Mouse (Mus musculus): ENCODE data around the gene Ndufs8. TPM values are rescaled to one million over a fixed set of nuclear protein-coding genes. Genes with fewer than 3 reads are reported as not detected.

Gene Ndufs8
- polyA plus RNA-seq, 1 experiment from 2014 or later, result 371 TPM

DNA sequence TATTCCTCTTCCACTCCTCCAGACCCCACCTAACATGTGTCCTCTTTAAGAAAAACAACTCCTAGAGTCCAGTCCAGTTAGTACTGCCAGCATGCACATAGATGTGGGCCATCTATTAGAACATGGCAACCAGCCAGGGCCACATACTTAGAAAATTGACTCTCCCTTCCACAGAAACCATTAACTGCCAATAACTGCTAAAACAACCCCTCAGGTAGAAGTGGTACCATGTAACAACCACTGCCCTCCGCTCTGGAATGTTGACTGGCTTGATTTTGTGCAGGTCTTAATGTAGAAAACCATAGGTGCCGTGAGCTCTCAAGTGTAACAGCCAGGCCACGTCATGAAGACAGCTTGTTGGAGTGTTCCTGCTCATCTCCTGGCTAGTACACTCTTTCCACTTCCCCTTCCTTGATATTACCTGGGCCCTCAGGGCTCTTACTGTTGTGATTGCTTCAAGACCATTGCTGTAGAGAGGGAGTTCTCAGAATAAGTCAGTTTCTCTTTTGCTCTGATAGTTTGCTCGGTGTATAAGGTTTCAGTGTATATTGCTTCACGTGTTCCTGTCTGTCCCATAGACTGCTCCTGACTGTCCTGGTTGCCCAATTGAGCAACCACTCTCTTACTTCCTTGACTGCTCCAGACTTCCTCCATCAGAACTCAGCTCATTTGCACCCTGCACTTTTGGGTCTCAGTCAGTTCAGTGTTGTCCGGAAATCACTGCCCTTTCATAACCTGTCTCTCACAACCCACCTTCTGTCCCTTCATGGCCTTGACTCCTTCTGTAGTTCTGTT lies 32.3 kb downstream of the Ndufs8 start:
- no peak overlapping the region for H3K4me3 ChIP-seq
- H3K27ac ChIP-seq, result no peak overlapping the region; the same call in 1 of the 2 replicates
- 87% methylated on average over 6 of the region's 6 CpGs for WGBS
- no peak for ATAC-seq (replicated peaks; ENCODE audit: insufficient number of reproducible peaks, insufficient read depth, low FRiP score, low read depth)
- H3K9me3 ChIP-seq (replicated peaks), result no peaks in the 10 kb centered on the region
- no peaks in the 10 kb centered on the region for H3K36me3 ChIP-seq
- H3K4me1 ChIP-seq (replicated peaks), result peaks cover 13% of the 10 kb centered on the region
- no peaks in the 10 kb centered on the region for H3K27me3 ChIP-seq
- no peak overlapping the region for H3K9ac ChIP-seq
- no peak overlapping the region for H3K4me2 ChIP-seq

DNA sequence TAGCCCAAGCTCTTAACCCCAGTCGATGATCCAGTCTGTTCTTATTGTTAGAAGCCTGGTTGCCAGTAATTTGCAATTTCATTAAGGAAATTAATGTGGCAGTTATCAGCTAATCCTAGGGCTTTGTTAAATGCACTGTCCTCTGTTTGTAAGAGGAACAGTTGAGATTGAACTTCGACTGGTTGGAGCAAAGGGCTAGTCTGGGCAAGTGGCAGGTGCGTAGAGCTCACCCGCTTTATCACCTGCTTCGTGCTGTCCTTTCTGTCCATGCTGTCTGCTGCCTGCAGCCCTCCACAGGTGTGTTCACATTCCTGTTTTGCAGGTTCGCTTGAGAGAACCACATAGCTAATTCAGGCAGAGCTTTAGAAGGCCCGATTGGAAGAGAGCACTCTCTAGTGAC lies 37.5 kb downstream of the Ndufs8 start:
- ATAC-seq (replicated peaks; ENCODE audit: insufficient number of reproducible peaks, insufficient read depth, low FRiP score, low read depth), result no peak
- Histone ChIP-seq H3K4me3 (no peak overlapping the region), H3K27me3 (no peaks in the 10 kb centered on the region), H3K36me3 (no peaks in the 10 kb centered on the region), H3K9ac (no peak overlapping the region), H3K4me1 (replicated peaks) (peaks cover 6% of the 10 kb centered on the region; the same call in 1 of the 2 replicates), H3K27ac (no peak overlapping the region), H3K4me2 (no peak overlapping the region), H3K9me3 (replicated peaks) (no peaks in the 10 kb centered on the region)
- 84% methylated on average over 7 of the region's 7 CpGs for WGBS

DNA sequence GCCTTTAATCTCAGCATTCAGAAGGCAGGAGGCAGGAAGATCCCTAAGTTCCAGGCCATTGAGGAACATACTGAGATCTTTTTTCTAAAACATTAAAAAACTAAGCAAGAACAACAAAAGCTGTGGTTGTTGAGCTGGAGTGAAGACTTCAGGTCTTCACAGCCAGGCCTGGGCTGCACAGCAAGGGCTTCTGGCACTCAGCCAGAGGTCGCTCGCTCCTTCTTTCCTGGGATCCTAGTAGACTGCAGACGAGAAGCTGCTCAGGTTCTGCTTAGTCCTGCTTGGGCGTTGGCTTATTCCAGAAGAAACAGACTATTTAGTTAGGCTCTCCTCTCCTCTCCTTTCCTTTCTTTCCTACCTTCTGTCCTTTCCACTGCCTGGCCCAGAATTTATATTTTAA lies 40.2 kb downstream of the Ndufs8 start:
- WGBS, result 41% methylated on average over 4 of the region's 4 CpGs
- no peaks in the 10 kb centered on the region for H3K36me3 ChIP-seq
- no peak overlapping the region for H3K4me2 ChIP-seq
- no peak overlapping the region for H3K4me3 ChIP-seq
- no peak overlapping the region for H3K27ac ChIP-seq
- peaks cover 9% of the 10 kb centered on the region for H3K4me1 ChIP-seq (replicated peaks)
- no peak overlapping the region for H3K9ac ChIP-seq
- ATAC-seq (replicated peaks; ENCODE audit: insufficient number of reproducible peaks, insufficient read depth, low FRiP score, low read depth), result no peak
- no peaks in the 10 kb centered on the region for H3K9me3 ChIP-seq (replicated peaks)
- no peaks in the 10 kb centered on the region for H3K27me3 ChIP-seq

DNA sequence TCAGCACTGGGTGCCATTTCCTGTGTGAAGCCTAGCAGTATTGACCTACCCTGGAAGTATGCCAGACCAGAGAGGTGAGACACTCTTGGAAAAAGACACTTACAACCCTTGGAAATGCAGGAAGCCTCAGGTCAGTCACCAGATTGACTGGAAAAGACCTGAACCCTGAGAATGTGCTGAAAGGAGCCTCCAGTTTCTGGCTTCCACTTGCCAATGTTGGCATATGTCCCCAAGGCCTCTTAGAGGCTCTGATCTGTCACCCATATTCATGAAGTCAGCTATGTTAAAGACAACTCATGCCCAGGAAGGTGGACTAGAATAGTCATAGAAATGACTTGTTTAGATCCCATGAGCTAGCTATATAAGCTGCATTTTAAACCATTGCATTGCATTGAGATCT lies 41.1 kb downstream of the Ndufs8 start:
- no peaks in the 10 kb centered on the region for H3K9me3 ChIP-seq (replicated peaks)
- no peak overlapping the region for H3K4me2 ChIP-seq
- no peak overlapping the region for H3K27ac ChIP-seq
- no peaks in the 10 kb centered on the region for H3K36me3 ChIP-seq
- no peaks in the 10 kb centered on the region for H3K27me3 ChIP-seq
- ATAC-seq (replicated peaks; ENCODE audit: insufficient number of reproducible peaks, insufficient read depth, low FRiP score, low read depth), result no peak
- H3K9ac ChIP-seq, result no peak overlapping the region
- H3K4me3 ChIP-seq, result no peak overlapping the region
- peaks cover 9% of the 10 kb centered on the region for H3K4me1 ChIP-seq (replicated peaks)

DNA sequence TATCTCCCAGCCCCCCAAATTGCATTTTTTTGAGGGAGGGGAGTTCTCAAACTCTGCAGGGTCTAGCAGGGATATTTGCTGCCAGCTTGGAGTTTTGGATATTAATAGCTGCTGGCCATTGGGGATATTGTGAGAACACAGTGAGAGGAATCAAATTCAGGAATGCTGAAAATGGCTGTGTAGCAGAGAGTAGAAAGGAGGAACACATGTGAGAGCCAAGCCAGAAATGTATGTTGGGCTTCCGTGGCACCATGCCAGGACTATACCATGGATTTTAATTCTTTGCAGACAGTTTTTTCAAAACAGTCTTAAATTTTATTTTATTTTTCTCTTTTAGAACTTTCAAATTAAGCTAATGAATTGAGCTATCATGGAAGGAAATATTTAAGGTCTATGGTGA lies 44.3 kb downstream of the Ndufs8 start:
- Histone ChIP-seq H3K4me2 (no peak overlapping the region), H3K27ac (no peak overlapping the region), H3K4me3 (no peak overlapping the region), H3K4me1 (replicated peaks) (peaks cover 9% of the 10 kb centered on the region), H3K36me3 (peaks cover 7% of the 10 kb centered on the region), H3K9ac (no peak overlapping the region), H3K27me3 (no peaks in the 10 kb centered on the region), H3K9me3 (replicated peaks) (no peaks in the 10 kb centered on the region)
- 64% methylated on average over 1 of the region's 1 CpGs for WGBS
- no peak for ATAC-seq (replicated peaks; ENCODE audit: insufficient number of reproducible peaks, insufficient read depth, low FRiP score, low read depth)

DNA sequence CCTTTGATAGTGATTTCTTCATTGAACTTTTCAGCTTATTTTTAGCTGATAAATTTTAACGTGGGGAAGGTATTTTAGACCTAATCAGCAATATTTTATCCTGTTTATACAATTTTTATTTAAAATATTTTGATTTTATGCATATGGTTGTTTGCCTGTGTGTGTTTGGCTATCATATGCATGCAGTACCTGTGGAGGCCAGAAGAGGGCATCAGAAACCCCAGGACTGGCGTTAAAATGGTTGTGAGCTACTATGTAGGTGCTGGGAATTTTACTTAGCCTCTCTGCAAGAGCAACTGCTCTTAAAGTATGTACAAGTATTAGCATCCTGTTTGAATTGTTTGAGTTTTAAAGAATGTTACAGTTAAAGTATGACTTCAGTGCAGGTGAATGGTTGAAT lies 47.6 kb downstream of the Ndufs8 start:
- Histone ChIP-seq H3K4me3 (no peak overlapping the region), H3K4me1 (replicated peaks) (peaks cover 9% of the 10 kb centered on the region), H3K9ac (no peak overlapping the region), H3K9me3 (replicated peaks) (no peaks in the 10 kb centered on the region), H3K27ac (no peak overlapping the region), H3K4me2 (no peak overlapping the region), H3K27me3 (no peaks in the 10 kb centered on the region), H3K36me3 (peaks cover 7% of the 10 kb centered on the region)
- WGBS, result 85% methylated on average over 2 of the region's 2 CpGs
- ATAC-seq (replicated peaks; ENCODE audit: insufficient number of reproducible peaks, insufficient read depth, low FRiP score, low read depth), result no peak

DNA sequence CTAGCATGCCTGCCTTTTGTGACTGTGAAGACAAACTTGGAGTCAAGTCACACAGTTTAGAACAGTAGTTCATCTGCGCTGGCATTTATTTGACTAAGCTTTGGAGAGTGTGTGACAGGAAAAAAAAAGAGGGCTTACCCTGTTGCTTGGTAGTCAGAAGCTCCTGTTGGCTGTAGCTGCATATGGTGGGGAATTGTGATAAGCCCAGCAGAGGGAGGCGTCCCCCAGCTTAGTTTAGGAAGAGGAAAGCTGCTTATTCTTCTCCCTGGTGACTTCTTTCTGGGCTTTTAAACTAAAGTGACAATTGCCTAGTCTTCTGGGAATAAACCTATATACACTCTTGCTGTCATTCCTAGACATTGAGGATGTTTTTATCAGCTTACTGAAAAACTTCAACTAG lies 49.9 kb downstream of the Ndufs8 start:
- 55% methylated on average over 2 of the region's 2 CpGs for WGBS
- Histone ChIP-seq H3K9me3 (replicated peaks) (no peaks in the 10 kb centered on the region), H3K4me2 (no peak overlapping the region), H3K27ac (no peak overlapping the region), H3K36me3 (peaks cover 7% of the 10 kb centered on the region), H3K4me1 (replicated peaks) (0 out of 2 replicates have a peak, but pooled peaks cover 4% of the 10 kb centered on the region), H3K4me3 (no peak overlapping the region), H3K9ac (no peak overlapping the region), H3K27me3 (no peaks in the 10 kb centered on the region)
- no peak for ATAC-seq (replicated peaks; ENCODE audit: insufficient number of reproducible peaks, insufficient read depth, low FRiP score, low read depth)

Other genes with a start within 250 kb of the Ndufs8 start
- gene Lrp5, start 226.2 kb downstream of the Ndufs8 start, polyA plus RNA-seq (2015; fragmentation: Nextera tagmentation; extraction: Ambion mirVana), result 3.0 and 4.3 TPM in 2 replicates
- 15.9 and 26.6 TPM in 2 replicates for gene 1810055G02Rik, start 204.5 kb downstream of the Ndufs8 start, polyA plus RNA-seq (2015; fragmentation: Nextera tagmentation; extraction: Ambion mirVana)
- gene Kmt5b, start 145.4 kb downstream of the Ndufs8 start, polyA plus RNA-seq (2015; fragmentation: Nextera tagmentation; extraction: Ambion mirVana), result 19.6 and 20.9 TPM in 2 replicates
- gene Chka, start 61.0 kb downstream of the Ndufs8 start, polyA plus RNA-seq (2015; fragmentation: Nextera tagmentation; extraction: Ambion mirVana), result 24.9 and 32.0 TPM in 2 replicates
- 24.9 and 39.6 TPM in 2 replicates for gene Tcirg1, start 5.6 kb downstream of the Ndufs8 start, polyA plus RNA-seq (2015; fragmentation: Nextera tagmentation; extraction: Ambion mirVana)
- gene Aldh3b1, start 17.0 kb upstream of the Ndufs8 start, polyA plus RNA-seq (2015; fragmentation: Nextera tagmentation; extraction: Ambion mirVana), result 1.6 and 4.0 TPM in 2 replicates
- 15.0 and 21.8 TPM in 2 replicates for gene Unc93b1, start 22.4 kb upstream of the Ndufs8 start, polyA plus RNA-seq (2015; fragmentation: Nextera tagmentation; extraction: Ambion mirVana)
- not detected in 2 replicates for gene Aldh3b3, start 45.9 kb upstream of the Ndufs8 start, polyA plus RNA-seq (2015; fragmentation: Nextera tagmentation; extraction: Ambion mirVana)
- gene Aldh3b2, start 59.6 kb upstream of the Ndufs8 start, polyA plus RNA-seq (2015; fragmentation: Nextera tagmentation; extraction: Ambion mirVana), result 0.16 and 1.2 TPM in 2 replicates
- 11.3 and 12.9 TPM in 2 replicates for gene Acy3, start 73.8 kb upstream of the Ndufs8 start, polyA plus RNA-seq (2015; fragmentation: Nextera tagmentation; extraction: Ambion mirVana)
- not detected in 2 replicates for gene Tbx10, start 80.0 kb upstream of the Ndufs8 start, polyA plus RNA-seq (2015; fragmentation: Nextera tagmentation; extraction: Ambion mirVana)
- gene Nudt8, start 87.8 kb upstream of the Ndufs8 start, polyA plus RNA-seq (2015; fragmentation: Nextera tagmentation; extraction: Ambion mirVana), result 53.0 and 55.9 TPM in 2 replicates
- gene Gm49405, start 87.9 kb upstream of the Ndufs8 start, polyA plus RNA-seq (2015; fragmentation: Nextera tagmentation; extraction: Ambion mirVana), result 4.5 and 5.4 TPM in 2 replicates
- 72.2 and 80.1 TPM in 2 replicates for gene Doc2g, start 90.5 kb upstream of the Ndufs8 start, polyA plus RNA-seq (2015; fragmentation: Nextera tagmentation; extraction: Ambion mirVana)
- gene Ndufv1, start 100.0 kb upstream of the Ndufs8 start, polyA plus RNA-seq (2015; fragmentation: Nextera tagmentation; extraction: Ambion mirVana), result 513 and 534 TPM in 2 replicates
- gene Gstp1, start 125.2 kb upstream of the Ndufs8 start, polyA plus RNA-seq (2015; fragmentation: Nextera tagmentation; extraction: Ambion mirVana), result 387 and 406 TPM in 2 replicates
- 9.2 and 11.1 TPM in 2 replicates for gene Gstp2, start 133.2 kb upstream of the Ndufs8 start, polyA plus RNA-seq (2015; fragmentation: Nextera tagmentation; extraction: Ambion mirVana)
- gene Gstp3, start 146.8 kb upstream of the Ndufs8 start, polyA plus RNA-seq (2015; fragmentation: Nextera tagmentation; extraction: Ambion mirVana), result 0.30 and 0.93 TPM in 2 replicates
- not detected in 2 replicates for gene Cabp2, start 168.8 kb upstream of the Ndufs8 start, polyA plus RNA-seq (2015; fragmentation: Nextera tagmentation; extraction: Ambion mirVana)
- 63.6 and 81.7 TPM in 2 replicates for gene Cdk2ap2, start 184.4 kb upstream of the Ndufs8 start, polyA plus RNA-seq (2015; fragmentation: Nextera tagmentation; extraction: Ambion mirVana)
- 17.2 and 26.5 TPM in 2 replicates for gene Pitpnm1, start 187.2 kb upstream of the Ndufs8 start, polyA plus RNA-seq (2015; fragmentation: Nextera tagmentation; extraction: Ambion mirVana)
- gene Aip, start 213.1 kb upstream of the Ndufs8 start, polyA plus RNA-seq (2015; fragmentation: Nextera tagmentation; extraction: Ambion mirVana), result 78.1 and 92.5 TPM in 2 replicates
- 0.04 TPM in 1 of 2 replicates, not detected in the other for gene Gpr152, start 227.0 kb upstream of the Ndufs8 start, polyA plus RNA-seq (2015; fragmentation: Nextera tagmentation; extraction: Ambion mirVana)
- gene Cabp4, start 231.3 kb upstream of the Ndufs8 start, polyA plus RNA-seq (2015; fragmentation: Nextera tagmentation; extraction: Ambion mirVana), result not detected in 2 replicates
- gene Coro1b, start 235.8 kb upstream of the Ndufs8 start, polyA plus RNA-seq (2015; fragmentation: Nextera tagmentation; extraction: Ambion mirVana), result 114 and 137 TPM in 2 replicates
- gene Ptprcap, start 240.8 kb upstream of the Ndufs8 start, polyA plus RNA-seq (2015; fragmentation: Nextera tagmentation; extraction: Ambion mirVana), result 3.6 and 33.8 TPM in 2 replicates